Mouse (Mus musculus): ENCODE results near the gene Dhtkd1. TPM values are rescaled to one million over a fixed set of nuclear protein-coding genes. Genes with fewer than 3 reads are reported as not detected.

Gene Dhtkd1
- polyA plus RNA-seq, 1 experiment from 2014 or later = 2.9 TPM

DNA sequence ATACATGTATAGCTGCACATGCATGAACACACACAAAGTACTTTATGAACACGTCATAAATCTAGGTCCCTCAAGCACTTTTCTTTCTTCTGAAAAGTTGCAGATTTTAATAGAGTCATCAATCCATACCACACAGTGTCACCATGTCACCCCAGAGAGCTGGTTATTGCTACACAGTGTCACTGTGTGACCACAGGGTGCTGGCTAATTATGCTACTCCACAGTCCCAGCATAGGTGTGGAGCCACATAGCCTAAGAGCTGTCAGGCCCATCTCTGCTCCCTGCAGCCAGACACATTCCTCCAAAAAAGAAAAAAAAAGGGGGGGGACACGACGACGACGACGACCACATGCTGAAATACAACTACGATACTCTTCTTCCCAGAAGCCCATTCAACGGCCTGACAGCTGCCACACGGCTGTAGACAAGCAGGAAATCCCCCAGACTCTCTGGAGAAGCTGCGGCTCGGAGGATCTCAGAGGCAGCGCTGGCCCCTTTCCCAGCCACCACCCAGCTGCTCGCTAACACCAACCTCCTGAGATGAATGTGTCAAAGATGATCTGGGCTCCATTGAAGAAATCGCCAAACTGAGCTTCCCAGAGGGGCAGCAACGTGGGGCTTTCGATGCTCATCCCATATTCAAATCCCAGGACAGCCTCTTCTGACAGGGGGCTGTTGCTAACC, 31.2 kb downstream of the Dhtkd1 start:
- Histone ChIP-seq H3K9ac (replicated peaks; ENCODE audit: low read length) (no peak overlapping the region), H3K4me1 (ENCODE audit: insufficient read depth, low read length) (no peaks in the 10 kb centered on the region), H3K36me3 (ENCODE audit: insufficient read depth, low read length) (no peaks in the 10 kb centered on the region), H3K4me3 (ENCODE audit: low read length) (no peak overlapping the region), H3K4me2 (replicated peaks; ENCODE audit: low read depth, low read length) (no peak overlapping the region), H3K9me3 (ENCODE audit: low read length) (no peaks in the 10 kb centered on the region), H3K27ac (ENCODE audit: low read length) (no peak overlapping the region), H3K27me3 (ENCODE audit: insufficient read depth, low read length) (no peaks in the 10 kb centered on the region)
- WGBS = 68% methylated on average over 16 of the region's 16 CpGs
- ATAC-seq (ENCODE audit: low FRiP score, low TSS enrichment) = no peak

DNA sequence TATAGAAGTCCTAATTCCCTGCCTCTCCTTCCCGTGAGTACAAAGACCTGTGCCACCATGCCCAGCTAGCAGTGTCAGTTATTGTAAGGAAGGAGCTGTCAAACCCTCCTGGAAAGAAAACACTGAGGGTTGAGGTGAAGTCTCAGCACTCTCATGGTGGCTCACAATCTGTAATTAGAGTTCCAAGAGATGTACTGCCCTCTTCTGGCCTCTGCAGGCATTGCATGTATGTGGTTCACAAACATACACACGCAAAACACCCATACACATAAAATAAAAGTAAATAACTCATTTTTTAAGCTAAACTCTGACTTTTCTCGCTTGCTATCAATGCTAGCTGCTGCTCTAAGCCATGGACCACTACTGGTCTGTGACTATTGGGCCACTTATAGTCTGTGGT, 36.0 kb downstream of the Dhtkd1 start:
- no peak for ATAC-seq (ENCODE audit: low FRiP score, low TSS enrichment)
- H3K4me1 ChIP-seq (ENCODE audit: insufficient read depth, low read length) = no peaks in the 10 kb centered on the region
- 68% methylated on average over 3 of the region's 3 CpGs for WGBS
- H3K27me3 ChIP-seq (ENCODE audit: insufficient read depth, low read length) = no peaks in the 10 kb centered on the region
- H3K4me2 ChIP-seq (replicated peaks; ENCODE audit: low read depth, low read length) = no peak overlapping the region
- H3K9me3 ChIP-seq (ENCODE audit: low read length) = no peaks in the 10 kb centered on the region
- H3K9ac ChIP-seq (replicated peaks; ENCODE audit: low read length) = no peak overlapping the region
- no peak overlapping the region for H3K27ac ChIP-seq (ENCODE audit: low read length)
- H3K36me3 ChIP-seq (ENCODE audit: insufficient read depth, low read length) = 0 out of 2 replicates have a peak, but pooled peaks cover 2% of the 10 kb centered on the region
- H3K4me3 ChIP-seq (ENCODE audit: low read length) = no peak overlapping the region

GRCm38 (mm10) chr2:5906092-5906491, 36.5 kb downstream of the Dhtkd1 start:
- Histone ChIP-seq H3K27me3 (ENCODE audit: insufficient read depth, low read length) (no peaks in the 10 kb centered on the region), H3K27ac (ENCODE audit: low read length) (no peak overlapping the region), H3K9ac (replicated peaks; ENCODE audit: low read length) (no peak overlapping the region), H3K4me1 (ENCODE audit: insufficient read depth, low read length) (no peaks in the 10 kb centered on the region), H3K9me3 (ENCODE audit: low read length) (no peaks in the 10 kb centered on the region), H3K4me3 (ENCODE audit: low read length) (no peak overlapping the region), H3K36me3 (ENCODE audit: insufficient read depth, low read length) (0 out of 2 replicates have a peak, but pooled peaks cover 3% of the 10 kb centered on the region), H3K4me2 (replicated peaks; ENCODE audit: low read depth, low read length) (no peak overlapping the region)
- ATAC-seq (ENCODE audit: low FRiP score, low TSS enrichment) = no peak
- 33% methylated on average over 5 of the region's 5 CpGs for WGBS

- no peaks in the 10 kb centered on the region for H3K27me3 ChIP-seq (ENCODE audit: insufficient read depth, low read length)
Measured at GRCm38 (mm10) chr2:5900145-5900544, 42.4 kb downstream of the Dhtkd1 start.

GRCm38 (mm10) chr2:5894843-5895570, 47.6 kb downstream of the Dhtkd1 start, which contains the start of gene Sec61a2:
TSS of gene Sec61a2 (minus strand) at chr2:5895432.
- H3K27ac ChIP-seq (ENCODE audit: low read length) = peak within 1 kb of the TSS; percentile 89
- peak within 1 kb of the TSS; percentile 91 for H3K4me3 ChIP-seq (ENCODE audit: low read length)
- H3K4me1 ChIP-seq (ENCODE audit: insufficient read depth, low read length) = peaks cover 10% of the 10 kb centered on the region
- peak; percentile 99 for ATAC-seq (ENCODE audit: low FRiP score, low TSS enrichment)
- under 1% methylated on average over 62 of the region's 62 CpGs for WGBS
- H3K9me3 ChIP-seq (ENCODE audit: low read length) = no peaks in the 10 kb centered on the region
- H3K4me2 ChIP-seq (replicated peaks; ENCODE audit: low read depth, low read length) = peak within 1 kb of the TSS; percentile 53
- peaks cover 12% of the 10 kb centered on the region for H3K36me3 ChIP-seq (ENCODE audit: insufficient read depth, low read length)
- H3K9ac ChIP-seq (replicated peaks; ENCODE audit: low read length) = peak within 1 kb of the TSS; percentile 95
- no peaks in the 10 kb centered on the region for H3K27me3 ChIP-seq (ENCODE audit: insufficient read depth, low read length)

More at GRCm38 (mm10) chr2:5900145-5900544, 42.4 kb downstream of the Dhtkd1 start:
- peaks cover 6% of the 10 kb centered on the region; the same call in 1 of the 2 replicates for H3K36me3 ChIP-seq (ENCODE audit: insufficient read depth, low read length)
- H3K4me1 ChIP-seq (ENCODE audit: insufficient read depth, low read length) = peaks cover 4% of the 10 kb centered on the region; the same call in 1 of the 2 replicates
- no peaks in the 10 kb centered on the region for H3K9me3 ChIP-seq (ENCODE audit: low read length)
- H3K4me2 ChIP-seq (replicated peaks; ENCODE audit: low read depth, low read length) = no peak overlapping the region
- WGBS = 71% methylated on average over 5 of the region's 5 CpGs
- H3K4me3 ChIP-seq (ENCODE audit: low read length) = no peak overlapping the region
- ATAC-seq (ENCODE audit: low FRiP score, low TSS enrichment) = no peak
- no peak overlapping the region for H3K9ac ChIP-seq (replicated peaks; ENCODE audit: low read length)
- H3K27ac ChIP-seq (ENCODE audit: low read length) = no peak overlapping the region

GRCm38 (mm10) chr2:5894296-5894695, 48.3 kb downstream of the Dhtkd1 start:
- no peaks in the 10 kb centered on the region for H3K27me3 ChIP-seq (ENCODE audit: insufficient read depth, low read length)
- H3K4me2 ChIP-seq (replicated peaks; ENCODE audit: low read depth, low read length) = peak overlapping the region; percentile 53
- peak overlapping the region; percentile 95 for H3K9ac ChIP-seq (replicated peaks; ENCODE audit: low read length)
- H3K36me3 ChIP-seq (ENCODE audit: insufficient read depth, low read length) = peaks cover 12% of the 10 kb centered on the region
- H3K4me3 ChIP-seq (ENCODE audit: low read length) = peak overlapping the region; percentile 91
- peaks cover 10% of the 10 kb centered on the region for H3K4me1 ChIP-seq (ENCODE audit: insufficient read depth, low read length)
- H3K27ac ChIP-seq (ENCODE audit: low read length) = no peak overlapping the region
- H3K9me3 ChIP-seq (ENCODE audit: low read length) = no peaks in the 10 kb centered on the region
- 20% methylated on average over 11 of the region's 11 CpGs for WGBS
- ATAC-seq (ENCODE audit: low FRiP score, low TSS enrichment) = no peak

DNA sequence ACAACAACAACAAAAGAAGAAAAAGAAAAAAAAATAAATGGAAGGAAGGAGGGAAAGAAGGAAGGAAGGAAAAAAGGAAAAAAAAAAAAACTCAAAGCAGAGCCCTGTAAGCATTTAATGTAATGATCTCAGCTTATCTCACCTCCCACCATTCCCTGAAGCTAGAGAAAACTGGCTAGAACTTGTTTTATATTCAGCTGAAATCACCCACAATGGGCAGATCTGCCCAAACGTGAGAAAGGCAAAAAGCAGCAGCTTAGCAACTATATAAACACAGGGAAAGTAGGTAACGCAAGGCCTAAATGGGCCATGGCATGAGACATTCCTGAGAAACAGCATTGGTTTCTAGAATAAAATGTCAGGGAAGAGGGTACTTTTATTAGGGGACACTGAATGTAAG, 53.2 kb downstream of the Dhtkd1 start:
- peaks cover 6% of the 10 kb centered on the region; the same call in 1 of the 2 replicates for H3K4me1 ChIP-seq (ENCODE audit: insufficient read depth, low read length)
- no peaks in the 10 kb centered on the region for H3K9me3 ChIP-seq (ENCODE audit: low read length)
- H3K36me3 ChIP-seq (ENCODE audit: insufficient read depth, low read length) = peaks cover 38% of the 10 kb centered on the region
- H3K27ac ChIP-seq (ENCODE audit: low read length) = no peak overlapping the region
- 65% methylated on average over 2 of the region's 2 CpGs for WGBS
- no peak overlapping the region for H3K4me3 ChIP-seq (ENCODE audit: low read length)
- no peak overlapping the region for H3K9ac ChIP-seq (replicated peaks; ENCODE audit: low read length)
- no peaks in the 10 kb centered on the region for H3K27me3 ChIP-seq (ENCODE audit: insufficient read depth, low read length)
- ATAC-seq (ENCODE audit: low FRiP score, low TSS enrichment) = no peak
- H3K4me2 ChIP-seq (replicated peaks; ENCODE audit: low read depth, low read length) = no peak overlapping the region

GRCm38 (mm10) chr2:5888865-5889264, 53.7 kb downstream of the Dhtkd1 start:
- Histone ChIP-seq H3K4me3 (ENCODE audit: low read length) (no peak overlapping the region), H3K4me2 (replicated peaks; ENCODE audit: low read depth, low read length) (no peak overlapping the region), H3K9me3 (ENCODE audit: low read length) (no peaks in the 10 kb centered on the region), H3K27me3 (ENCODE audit: insufficient read depth, low read length) (no peaks in the 10 kb centered on the region), H3K36me3 (ENCODE audit: insufficient read depth, low read length) (peaks cover 41% of the 10 kb centered on the region), H3K27ac (ENCODE audit: low read length) (no peak overlapping the region), H3K4me1 (ENCODE audit: insufficient read depth, low read length) (peaks cover 4% of the 10 kb centered on the region; the same call in 1 of the 2 replicates), H3K9ac (replicated peaks; ENCODE audit: low read length) (no peak overlapping the region)
- ATAC-seq (ENCODE audit: low FRiP score, low TSS enrichment) = no peak
- 85% methylated on average over 5 of the region's 5 CpGs for WGBS

GRCm38 (mm10) chr2:5877446-5877845, 65.1 kb downstream of the Dhtkd1 start:
- H3K27ac ChIP-seq (ENCODE audit: low read length) = no peak overlapping the region
- 81% methylated on average over 3 of the region's 3 CpGs for WGBS
- ATAC-seq (ENCODE audit: low FRiP score, low TSS enrichment) = no peak
- H3K4me1 ChIP-seq (ENCODE audit: insufficient read depth, low read length) = no peaks in the 10 kb centered on the region
- no peak overlapping the region for H3K4me3 ChIP-seq (ENCODE audit: low read length)
- H3K9me3 ChIP-seq (ENCODE audit: low read length) = no peaks in the 10 kb centered on the region
- H3K9ac ChIP-seq (replicated peaks; ENCODE audit: low read length) = no peak overlapping the region
- no peak overlapping the region for H3K4me2 ChIP-seq (replicated peaks; ENCODE audit: low read depth, low read length)
- peaks cover 64% of the 10 kb centered on the region for H3K36me3 ChIP-seq (ENCODE audit: insufficient read depth, low read length)
- H3K27me3 ChIP-seq (ENCODE audit: insufficient read depth, low read length) = no peaks in the 10 kb centered on the region

DNA sequence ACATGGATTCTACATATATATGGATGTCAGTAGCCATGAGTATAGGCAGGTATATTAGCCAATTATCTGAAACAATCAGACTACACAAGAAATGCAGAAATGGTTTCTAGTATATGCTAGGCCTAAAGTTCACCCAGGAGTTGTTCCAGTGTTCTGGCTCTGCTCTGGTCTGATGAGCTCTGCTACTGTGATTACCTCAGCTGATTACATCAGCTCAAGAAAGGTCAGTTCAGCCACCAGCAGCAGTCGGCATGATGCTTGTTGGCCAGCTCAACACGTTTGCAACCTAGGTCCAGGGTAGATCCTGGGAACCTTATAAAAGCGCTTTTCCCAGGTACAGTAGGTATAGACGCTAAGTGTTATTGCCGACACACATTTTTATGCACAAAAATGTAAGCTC, 72.8 kb downstream of the Dhtkd1 start:
- no peak overlapping the region for H3K4me2 ChIP-seq (replicated peaks; ENCODE audit: low read depth, low read length)
- H3K9ac ChIP-seq (replicated peaks; ENCODE audit: low read length) = no peak overlapping the region
- H3K9me3 ChIP-seq (ENCODE audit: low read length) = no peaks in the 10 kb centered on the region
- no peak for ATAC-seq (ENCODE audit: low FRiP score, low TSS enrichment)
- no peaks in the 10 kb centered on the region for H3K4me1 ChIP-seq (ENCODE audit: insufficient read depth, low read length)
- H3K27ac ChIP-seq (ENCODE audit: low read length) = no peak overlapping the region
- H3K4me3 ChIP-seq (ENCODE audit: low read length) = no peak overlapping the region
- WGBS = 88% methylated on average over 5 of the region's 5 CpGs
- no peaks in the 10 kb centered on the region for H3K27me3 ChIP-seq (ENCODE audit: insufficient read depth, low read length)
- peaks cover 64% of the 10 kb centered on the region for H3K36me3 ChIP-seq (ENCODE audit: insufficient read depth, low read length)
